In genomic region chr9:57354377-57355183, GRCm38 (mm10) we compare ENCODE assay signal across 31 mouse cellular contexts.
DNase-seq lines count a peak whose midpoint lies in the region; ATAC-seq lines count a peak whose summit lies in the region.
"Had no signal": no experiment of that assay in that cellular context is flagged by ENCODE, and none has a peak within 500 bp of the region (broad histone marks: within the 10 kb centered on the region; RNA-seq: fewer than 3 reads in every experiment).

No protein-coding gene starts in this region.

- H3K27me3 ChIP-seq in heart, embryonic 12.5 days (replicated peaks): no peaks in the 10 kb centered on the region
- H3K27me3 ChIP-seq: kidney, embryonic 15.5 days; limb, embryonic 15.5 days; neural tube, embryonic 13.5 days had no signal

- WGBS in heart, embryonic 12.5 days: 65% methylated on average over 2 of the region's 2 CpGs

- no peaks in the 10 kb centered on the region for H3K36me3 ChIP-seq in heart, embryonic 12.5 days
- H3K36me3 ChIP-seq: forebrain, embryonic 10.5 days; kidney, embryonic 15.5 days; limb, embryonic 15.5 days; liver, embryonic 15.5 days; neural tube, embryonic 13.5 days had no signal

- H3K4me1 ChIP-seq in heart, embryonic 12.5 days (replicated peaks): peaks cover under 1% of the 10 kb centered on the region; the same call in 1 of the 2 replicates
- H3K4me1 ChIP-seq: forebrain, embryonic 10.5 days; kidney, embryonic 15.5 days; limb, embryonic 15.5 days; liver, embryonic 15.5 days; neural tube, embryonic 13.5 days had no signal

- H3K4me2 ChIP-seq in heart, embryonic 12.5 days: no peak overlapping the region
- H3K4me2 ChIP-seq: hindbrain, embryonic 14.5 days; kidney, embryonic 15.5 days; limb, embryonic 15.5 days; liver, embryonic 15.5 days; neural tube, embryonic 13.5 days had no signal

- H3K9ac ChIP-seq in heart, embryonic 12.5 days: no peak overlapping the region
- H3K9ac ChIP-seq: hindbrain, embryonic 14.5 days; kidney, embryonic 15.5 days; limb, embryonic 15.5 days; liver, embryonic 15.5 days; neural tube, embryonic 13.5 days had no signal

- H3K4me3 ChIP-seq in heart, embryonic 12.5 days: no peak overlapping the region
- H3K4me3 ChIP-seq: forebrain, embryonic 10.5 days; kidney, embryonic 15.5 days; left cerebral cortex, adult 2 months; limb, embryonic 15.5 days; liver, embryonic 15.5 days; megakaryocyte, embryonic 14.5 days; neural tube, embryonic 13.5 days had no signal

- no peak for ATAC-seq in heart, embryonic 12.5 days (ENCODE audit: insufficient number of reproducible peaks, low FRiP score)
- ATAC-seq: activated CD4-positive, CD25-positive, alpha-beta regulatory T cell, adult 4 months; forebrain, embryonic 16.5 days; intestine, embryonic 16.5 days had no signal

- DNase-seq in heart, adult 11 months: peak; percentile 59
- peak; percentile 35 for DNase-seq in 3T3-L1 (ENCODE audit: low read depth, low spot score)
- peak; percentile 80 for DNase-seq in ES-CJ7 (ENCODE audit: low read depth, low spot score)
- peak; percentile 27 for DNase-seq in induced T-regulatory cell, adult 2 months (ENCODE audit: low read depth)
- no peak for DNase-seq in urinary bladder, postnatal 25 days (ENCODE audit: low spot score)
- DNase-seq in heart, adult 8-10 months (ENCODE audit: low spot score): no peak
- no peak for DNase-seq in kidney, postnatal 10 days
- DNase-seq: adrenal gland, adult 8-10 months; B cell, adult 2 months; cerebellum, adult 18-20 months; cerebellum, postnatal 14 days; gastrocnemius, postnatal 36 days; heart, postnatal 4 days; layer of hippocampus, adult 9-11 months; midbrain, embryonic 14.5 days; retina, postnatal 1 day; right cerebral cortex, postnatal 25 days; spleen, adult 18-20 months; thymus, postnatal 14 days had no signal

- no peak overlapping the region for H3K27ac ChIP-seq in heart, embryonic 12.5 days (ENCODE audit: poor library complexity, severe bottlenecking)
- H3K27ac ChIP-seq: forebrain, embryonic 10.5 days; hindbrain, embryonic 14.5 days; kidney, embryonic 15.5 days; left cerebral cortex, adult 2 months; limb, embryonic 15.5 days; liver, embryonic 15.5 days; neural tube, embryonic 13.5 days had no signal

- peaks cover 3% of the 10 kb centered on the region for H3K9me3 ChIP-seq in heart, embryonic 12.5 days (replicated peaks)
- H3K9me3 ChIP-seq: forebrain, embryonic 10.5 days; kidney, embryonic 15.5 days; limb, embryonic 15.5 days; liver, embryonic 15.5 days; neural tube, embryonic 13.5 days had no signal

Comparison
In these comparisons a context has a peak if more than half of its experiments do, and no peak if none do; other contexts are left out.
1. DNase-seq: peak in heart, adult 11 months (single experiment), 3T3-L1 (single experiment), ES-CJ7 (single experiment) and induced T-regulatory cell, adult 2 months (single experiment); none in urinary bladder, postnatal 25 days (single experiment), heart, adult 8-10 months (single experiment) and kidney, postnatal 10 days (single experiment).